Mouse (Mus musculus): ENCODE measurements around the gene Negr1.

DNA sequence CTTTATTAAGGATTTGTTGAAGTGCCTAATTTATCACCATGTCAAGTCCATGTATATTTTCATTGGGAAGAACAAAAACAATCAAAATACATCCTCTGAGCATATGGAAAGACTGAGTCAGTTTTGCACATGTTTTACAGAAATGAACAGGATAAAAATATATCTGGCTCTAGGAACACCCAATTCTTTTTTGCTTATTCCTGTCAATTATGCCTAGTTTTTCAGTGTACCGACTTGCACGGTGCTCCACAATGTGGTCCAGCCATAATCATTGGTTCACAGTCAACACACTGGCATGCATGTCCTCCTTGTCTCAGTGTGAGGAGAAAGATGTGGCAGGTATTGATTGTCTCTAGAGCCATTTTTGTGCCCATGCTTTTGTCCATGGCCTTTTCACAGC is 58.3 kb downstream of the Negr1 start:
- no peak for TF ChIP-seq CTCF (conservative IDR thresholded peaks at IDR 0.05; ENCODE audit: low read length)
- no peak for TF ChIP-seq POU5F1 (IDR thresholded peaks at IDR 0.05; ENCODE audit: borderline replicate concordance, low read length)
- TF ChIP-seq NANOG (IDR thresholded peaks at IDR 0.05; ENCODE audit: borderline replicate concordance, low read length), result no peak
